Mouse (Mus musculus): Measurements from ENCODE around the gene Il18bp. TPM values are rescaled to one million over a fixed set of nuclear protein-coding genes. Genes with fewer than 3 reads are reported as not detected.

Gene Il18bp
- polyA plus RNA-seq, 1 experiment from 2014 or later: 3.5 TPM

DNA sequence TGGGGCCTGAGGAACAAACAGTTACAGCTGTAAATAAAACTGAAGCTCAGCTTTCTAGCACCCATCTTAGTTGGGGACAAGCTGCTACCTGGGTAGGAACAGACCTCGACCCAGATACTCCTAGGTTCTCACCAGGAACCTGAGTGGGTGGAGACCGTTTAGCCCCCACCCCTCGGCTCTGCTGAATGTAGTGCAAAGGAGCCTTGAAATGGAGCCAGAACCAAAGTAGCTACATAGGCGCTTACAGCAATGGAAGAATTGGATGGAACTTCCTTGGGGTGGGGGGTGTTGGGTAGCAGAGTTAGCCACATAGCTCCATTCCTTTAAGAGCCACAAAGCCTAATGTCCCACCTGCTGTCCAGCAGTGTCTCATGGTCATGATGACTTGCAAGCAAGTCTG is 1.6 kb downstream of the Il18bp start:
- H3K4me1 ChIP-seq (replicated peaks; ENCODE audit: control insufficient read depth, insufficient read depth, low read length): no peaks in the 10 kb centered on the region
- DNase-seq (ENCODE audit: low spot score) (no peak), ATAC-seq (ENCODE audit: low FRiP score) (no peak)
- peaks cover 98% of the 10 kb centered on the region for H3K36me3 ChIP-seq (replicated peaks; ENCODE audit: control insufficient read depth, insufficient read depth)
- H3K9me3 ChIP-seq (ENCODE audit: control insufficient read depth, low read length): no peaks in the 10 kb centered on the region
- no peak overlapping the region for H3K4me2 ChIP-seq (replicated peaks)
- no peaks in the 10 kb centered on the region for H3K27me3 ChIP-seq (ENCODE audit: control insufficient read depth, insufficient read depth, low read length)
- H3K9ac ChIP-seq: no peak overlapping the region
- 85% methylated on average over 4 of the region's 4 CpGs for WGBS
- H3K27ac ChIP-seq: no peak overlapping the region
- H3K4me3 ChIP-seq (replicated peaks; ENCODE audit: low read length): no peak overlapping the region

DNA sequence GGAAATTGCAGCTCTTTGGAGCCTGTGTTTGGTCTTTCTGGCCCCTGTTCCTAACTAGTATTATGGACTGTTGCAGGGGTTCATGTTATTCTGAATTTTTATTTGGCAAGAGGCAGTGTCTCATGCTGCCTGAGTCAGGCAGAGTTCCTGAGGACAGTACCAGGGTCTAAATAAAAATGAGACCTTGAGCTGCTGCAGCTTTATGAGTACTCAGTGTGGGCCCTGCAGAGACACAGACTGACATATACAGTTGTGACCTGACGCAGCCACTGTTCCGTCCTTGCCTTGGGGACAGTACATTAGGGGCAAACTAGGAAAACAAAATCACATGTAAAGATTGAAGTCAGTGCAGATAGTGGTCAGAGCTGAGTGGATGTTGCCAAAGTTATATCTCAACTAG is 3.5 kb downstream of the Il18bp start:
- Histone ChIP-seq H3K9me3 (ENCODE audit: control insufficient read depth, low read length) (no peaks in the 10 kb centered on the region), H3K4me2 (replicated peaks) (no peak overlapping the region), H3K4me1 (replicated peaks; ENCODE audit: control insufficient read depth, insufficient read depth, low read length) (no peaks in the 10 kb centered on the region), H3K27me3 (ENCODE audit: control insufficient read depth, insufficient read depth, low read length) (no peaks in the 10 kb centered on the region), H3K36me3 (replicated peaks; ENCODE audit: control insufficient read depth, insufficient read depth) (peaks cover 100% of the 10 kb centered on the region), H3K4me3 (replicated peaks; ENCODE audit: low read length) (no peak overlapping the region), H3K27ac (no peak overlapping the region), H3K9ac (no peak overlapping the region)
- DNase-seq (ENCODE audit: low spot score): no peak
- WGBS: 87% methylated on average over 2 of the region's 2 CpGs
- ATAC-seq (ENCODE audit: low FRiP score): no peak

DNA sequence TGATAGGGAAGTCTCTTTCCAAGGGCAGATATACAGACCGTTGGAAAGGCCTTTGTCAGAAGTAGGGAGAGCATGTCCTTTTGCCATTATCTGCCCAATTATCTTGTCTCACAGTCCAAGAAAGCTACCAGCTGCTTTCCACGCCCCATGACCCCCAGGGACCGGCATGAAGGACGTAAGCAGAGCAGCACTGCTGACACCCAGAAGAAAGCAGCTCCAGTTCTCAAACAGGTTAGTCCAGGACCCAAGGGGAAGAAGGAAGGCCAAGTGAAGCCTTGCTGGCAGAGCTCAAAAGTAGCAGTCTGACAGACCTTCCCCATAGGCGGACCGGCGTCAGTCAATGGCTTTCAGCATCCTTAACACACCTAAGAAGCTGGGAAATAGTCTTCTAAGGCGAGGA is 5.1 kb downstream of the Il18bp start:
- DNase-seq (ENCODE audit: low spot score): no peak
- Histone ChIP-seq H3K4me1 (replicated peaks; ENCODE audit: control insufficient read depth, insufficient read depth, low read length) (no peaks in the 10 kb centered on the region), H3K9me3 (ENCODE audit: control insufficient read depth, low read length) (no peaks in the 10 kb centered on the region), H3K27ac (no peak overlapping the region), H3K9ac (no peak overlapping the region), H3K4me3 (replicated peaks; ENCODE audit: low read length) (no peak overlapping the region), H3K36me3 (replicated peaks; ENCODE audit: control insufficient read depth, insufficient read depth) (peaks cover 100% of the 10 kb centered on the region), H3K4me2 (replicated peaks) (no peak overlapping the region), H3K27me3 (ENCODE audit: control insufficient read depth, insufficient read depth, low read length) (no peaks in the 10 kb centered on the region)
- no peak for ATAC-seq (ENCODE audit: low FRiP score)
- 85% methylated on average over 8 of the region's 8 CpGs for WGBS

DNA sequence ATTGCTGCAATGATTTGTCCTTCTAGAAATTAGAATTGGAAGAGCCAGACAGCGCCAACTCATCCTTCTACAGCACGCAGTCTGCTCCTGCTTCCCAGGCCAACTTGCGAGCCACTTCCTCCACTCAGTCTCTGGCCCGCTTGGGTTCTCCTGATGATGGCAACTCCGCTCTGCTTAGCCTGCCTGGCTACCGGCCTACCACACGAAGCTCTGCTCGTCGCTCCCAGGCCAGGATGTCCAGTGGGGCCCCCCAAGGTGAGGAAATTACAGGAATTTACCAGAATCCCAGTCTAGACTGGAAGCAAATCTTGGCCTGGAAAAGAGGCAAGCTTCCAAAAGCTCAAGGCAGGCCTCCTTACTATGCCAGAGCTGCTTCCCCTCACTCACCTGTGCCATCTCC is 6.6 kb downstream of the Il18bp start:
- Histone ChIP-seq H3K4me3 (replicated peaks; ENCODE audit: low read length) (no peak overlapping the region), H3K4me2 (replicated peaks) (no peak overlapping the region), H3K9me3 (ENCODE audit: control insufficient read depth, low read length) (no peaks in the 10 kb centered on the region), H3K9ac (no peak overlapping the region), H3K4me1 (replicated peaks; ENCODE audit: control insufficient read depth, insufficient read depth, low read length) (no peaks in the 10 kb centered on the region), H3K27me3 (ENCODE audit: control insufficient read depth, insufficient read depth, low read length) (no peaks in the 10 kb centered on the region), H3K27ac (no peak overlapping the region), H3K36me3 (replicated peaks; ENCODE audit: control insufficient read depth, insufficient read depth) (peaks cover 96% of the 10 kb centered on the region)
- ATAC-seq (ENCODE audit: low FRiP score): no peak
- WGBS: 95% methylated on average over 9 of the region's 9 CpGs
- DNase-seq (ENCODE audit: low spot score): no peak

DNA sequence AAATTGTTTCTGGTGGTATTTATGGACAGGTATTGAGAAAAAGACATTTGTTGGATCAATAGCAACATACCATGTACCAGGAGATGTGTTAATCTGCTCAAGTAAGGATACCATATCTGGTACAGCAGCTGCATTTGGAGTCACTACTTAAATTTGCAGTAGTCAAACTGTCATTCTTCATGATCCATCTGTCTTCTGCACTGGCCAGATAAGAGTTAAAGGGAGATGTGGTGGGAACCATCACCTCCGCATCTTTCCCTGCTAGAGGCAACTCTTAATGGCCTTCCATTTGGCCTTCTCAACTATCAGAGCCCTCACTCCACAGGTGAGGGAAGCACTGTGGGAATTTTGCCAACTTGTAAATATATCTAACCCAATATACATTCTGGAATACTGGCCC is 12.0 kb downstream of the Il18bp start:
- no peaks in the 10 kb centered on the region for H3K4me1 ChIP-seq (replicated peaks; ENCODE audit: control insufficient read depth, insufficient read depth, low read length)
- WGBS: 83% methylated on average over 1 of the region's 1 CpGs
- no peak for DNase-seq (ENCODE audit: low spot score)

DNA sequence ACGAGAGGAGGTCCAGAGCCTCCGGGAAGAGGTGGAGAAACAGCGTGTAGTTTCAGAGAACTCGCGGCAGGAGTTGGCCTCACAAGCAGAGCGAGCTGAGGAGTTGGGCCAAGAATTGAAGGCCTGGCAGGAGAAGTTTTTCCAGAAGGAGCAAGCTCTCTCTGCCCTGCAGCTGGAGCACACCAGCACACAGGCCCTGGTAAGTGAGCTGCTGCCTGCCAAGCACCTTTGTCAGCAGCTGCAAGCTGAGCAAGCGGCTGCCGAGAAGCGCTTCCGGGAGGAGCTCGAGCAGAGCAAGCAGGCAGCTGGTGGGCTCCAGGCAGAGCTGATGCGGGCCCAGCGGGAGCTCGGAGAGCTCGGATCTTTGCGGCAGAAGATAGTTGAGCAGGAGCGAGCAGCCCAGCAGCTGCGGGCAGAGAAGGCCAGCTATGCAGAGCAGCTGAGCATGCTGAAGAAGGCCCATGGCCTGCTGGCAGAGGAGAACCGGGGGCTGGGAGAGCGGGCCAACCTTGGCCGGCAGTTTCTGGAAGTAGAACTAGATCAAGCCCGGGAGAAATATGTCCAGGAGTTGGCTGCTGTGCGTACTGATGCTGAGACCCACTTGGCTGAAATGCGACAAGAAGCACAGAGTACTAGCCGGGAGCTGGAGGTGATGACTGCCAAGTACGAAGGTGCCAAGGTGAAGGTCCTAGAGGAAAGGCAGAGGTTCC is 17.4 kb downstream of the Il18bp start:
- Histone ChIP-seq H3K27ac (no peak overlapping the region), H3K4me3 (replicated peaks; ENCODE audit: low read length) (no peak overlapping the region), H3K27me3 (ENCODE audit: control insufficient read depth, insufficient read depth, low read length) (no peaks in the 10 kb centered on the region), H3K4me2 (replicated peaks) (no peak overlapping the region), H3K36me3 (replicated peaks; ENCODE audit: control insufficient read depth, insufficient read depth) (peaks cover 95% of the 10 kb centered on the region), H3K9ac (no peak overlapping the region), H3K9me3 (ENCODE audit: control insufficient read depth, low read length) (no peaks in the 10 kb centered on the region), H3K4me1 (replicated peaks; ENCODE audit: control insufficient read depth, insufficient read depth, low read length) (no peaks in the 10 kb centered on the region)
- DNase-seq (ENCODE audit: low spot score): no peak
- WGBS: 88% methylated on average over 26 of the region's 26 CpGs
- no peak for ATAC-seq (ENCODE audit: low FRiP score)

More for the DNA sequence above, 12.0 kb downstream of the Il18bp start:
- H3K9ac ChIP-seq: no peak overlapping the region
- no peak overlapping the region for H3K4me3 ChIP-seq (replicated peaks; ENCODE audit: low read length)
- no peak for ATAC-seq (ENCODE audit: low FRiP score)
- H3K36me3 ChIP-seq (replicated peaks; ENCODE audit: control insufficient read depth, insufficient read depth): peaks cover 90% of the 10 kb centered on the region
- H3K27ac ChIP-seq: no peak overlapping the region
- H3K27me3 ChIP-seq (ENCODE audit: control insufficient read depth, insufficient read depth, low read length): no peaks in the 10 kb centered on the region
- no peaks in the 10 kb centered on the region for H3K9me3 ChIP-seq (ENCODE audit: control insufficient read depth, low read length)
- no peak overlapping the region for H3K4me2 ChIP-seq (replicated peaks)

DNA sequence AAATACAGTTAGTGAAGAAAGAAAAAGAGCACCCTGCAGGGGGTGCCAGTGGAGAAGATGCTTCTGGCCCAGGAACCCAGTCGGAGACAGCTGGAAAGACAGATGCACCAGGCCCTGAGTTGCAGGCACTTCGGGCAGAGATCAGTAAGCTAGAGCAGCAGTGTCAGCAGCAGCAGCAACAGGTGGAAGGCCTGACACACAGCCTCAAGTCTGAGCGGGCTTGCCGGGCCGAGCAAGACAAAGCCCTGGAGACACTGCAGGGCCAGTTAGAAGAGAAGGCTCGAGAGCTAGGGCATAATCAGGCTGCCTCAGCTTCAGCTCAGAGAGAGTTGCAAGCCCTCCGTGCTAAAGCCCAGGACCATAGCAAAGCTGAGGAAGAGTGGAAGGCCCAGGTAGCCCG is 18.2 kb downstream of the Il18bp start:
- DNase-seq (ENCODE audit: low spot score) (no peak), ATAC-seq (ENCODE audit: low FRiP score) (no peak)
- WGBS: 83% methylated on average over 8 of the region's 8 CpGs
- Histone ChIP-seq H3K4me2 (replicated peaks) (no peak overlapping the region), H3K4me3 (replicated peaks; ENCODE audit: low read length) (no peak overlapping the region), H3K4me1 (replicated peaks; ENCODE audit: control insufficient read depth, insufficient read depth, low read length) (no peaks in the 10 kb centered on the region), H3K27me3 (ENCODE audit: control insufficient read depth, insufficient read depth, low read length) (no peaks in the 10 kb centered on the region), H3K9ac (no peak overlapping the region), H3K9me3 (ENCODE audit: control insufficient read depth, low read length) (no peaks in the 10 kb centered on the region), H3K27ac (no peak overlapping the region), H3K36me3 (replicated peaks; ENCODE audit: control insufficient read depth, insufficient read depth) (peaks cover 95% of the 10 kb centered on the region)

DNA sequence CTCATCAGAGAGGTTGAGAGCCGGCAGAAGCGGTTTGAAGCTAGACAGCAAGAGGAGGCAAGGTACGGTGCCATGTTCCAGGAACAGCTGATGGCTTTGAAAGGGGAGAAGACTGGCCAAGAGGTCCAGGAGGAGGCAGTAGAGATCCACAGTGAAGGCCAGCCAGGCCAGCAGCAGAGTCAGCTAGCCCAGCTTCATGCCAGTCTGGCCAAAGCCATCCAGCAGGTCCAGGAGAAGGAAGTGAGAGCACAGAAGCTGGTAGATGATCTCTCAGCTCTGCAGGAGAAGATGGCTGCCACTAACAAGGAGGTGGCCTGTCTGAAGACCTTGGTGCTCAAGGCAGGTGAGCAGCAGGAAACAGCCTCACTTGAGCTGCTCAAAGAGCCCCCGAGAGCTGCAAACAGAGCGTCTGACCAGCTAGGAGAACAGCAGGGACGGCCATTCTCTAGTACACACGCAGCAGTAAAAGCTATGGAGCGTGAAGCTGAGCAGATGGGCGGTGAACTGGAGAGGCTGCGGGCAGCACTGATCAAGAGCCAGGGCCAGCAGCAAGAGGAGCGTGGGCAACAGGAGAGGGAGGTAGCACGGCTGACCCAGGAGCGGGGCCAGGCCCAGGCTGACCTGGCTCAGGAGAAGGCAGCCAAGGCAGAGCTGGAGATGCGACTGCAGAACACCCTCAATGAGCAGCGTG is 18.9 kb downstream of the Il18bp start:
- no peak for DNase-seq (ENCODE audit: low spot score)
- Histone ChIP-seq H3K4me1 (replicated peaks; ENCODE audit: control insufficient read depth, insufficient read depth, low read length) (no peaks in the 10 kb centered on the region), H3K9ac (no peak overlapping the region), H3K27ac (no peak overlapping the region), H3K4me3 (replicated peaks; ENCODE audit: low read length) (no peak overlapping the region), H3K27me3 (ENCODE audit: control insufficient read depth, insufficient read depth, low read length) (no peaks in the 10 kb centered on the region), H3K4me2 (replicated peaks) (no peak overlapping the region), H3K9me3 (ENCODE audit: control insufficient read depth, low read length) (no peaks in the 10 kb centered on the region), H3K36me3 (replicated peaks; ENCODE audit: control insufficient read depth, insufficient read depth) (peaks cover 95% of the 10 kb centered on the region)
- 92% methylated on average over 15 of the region's 15 CpGs for WGBS
- ATAC-seq (ENCODE audit: low FRiP score): no peak

DNA sequence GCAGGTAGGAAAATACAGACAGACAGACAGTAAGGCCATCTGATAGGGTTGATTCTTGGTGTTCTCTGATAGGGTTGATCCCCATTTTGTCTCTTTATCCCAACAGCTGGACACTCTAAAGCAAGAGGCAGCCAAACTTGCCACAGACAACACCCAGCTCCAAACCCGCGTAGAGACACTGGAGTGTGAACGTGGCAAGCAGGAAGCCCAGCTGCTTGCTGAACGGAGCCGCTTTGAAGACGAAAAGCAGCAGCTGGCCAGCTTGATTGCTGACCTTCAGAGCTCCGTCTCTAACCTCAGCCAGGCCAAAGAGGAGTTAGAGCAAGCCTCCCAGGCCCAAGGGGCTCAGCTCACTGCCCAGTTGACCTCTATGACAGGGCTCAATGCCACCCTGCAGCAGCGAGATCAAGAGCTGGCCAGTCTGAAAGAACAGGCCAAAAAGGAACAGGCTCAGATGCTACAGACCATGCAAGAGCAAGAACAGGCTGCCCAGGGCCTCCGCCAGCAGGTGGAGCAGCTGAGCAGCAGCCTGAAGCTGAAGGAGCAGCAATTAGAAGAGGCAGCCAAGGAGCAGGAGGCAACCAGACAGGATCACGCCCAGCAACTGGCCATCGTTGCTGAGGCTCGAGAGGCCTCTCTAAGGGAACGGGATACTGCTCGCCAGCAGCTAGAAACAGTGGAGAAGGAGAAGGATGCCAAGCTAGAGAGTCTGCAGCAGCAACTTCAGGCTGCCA is 20.1 kb downstream of the Il18bp start:
- Histone ChIP-seq H3K9me3 (ENCODE audit: control insufficient read depth, low read length) (no peaks in the 10 kb centered on the region), H3K9ac (no peak overlapping the region), H3K4me2 (replicated peaks) (no peak overlapping the region), H3K4me1 (replicated peaks; ENCODE audit: control insufficient read depth, insufficient read depth, low read length) (no peaks in the 10 kb centered on the region), H3K36me3 (replicated peaks; ENCODE audit: control insufficient read depth, insufficient read depth) (peaks cover 100% of the 10 kb centered on the region), H3K27me3 (ENCODE audit: control insufficient read depth, insufficient read depth, low read length) (no peaks in the 10 kb centered on the region), H3K27ac (no peak overlapping the region), H3K4me3 (replicated peaks; ENCODE audit: low read length) (no peak overlapping the region)
- peak; percentile 76 for DNase-seq (ENCODE audit: low spot score)
- WGBS: 68% methylated on average over 14 of the region's 14 CpGs
- ATAC-seq (ENCODE audit: low FRiP score): peak; percentile 41; the same call in 1 of the 2 replicates

Data from hindbrain, embryonic 14.5 days (tissue).